In genomic region chr7:29768980-29769379, GRCm38 (mm10) we compare ENCODE assay signal across 7 mouse cellular contexts. TPM values are rescaled to one million over a fixed set of nuclear protein-coding genes. Genes with fewer than 3 reads are reported as not detected.
A peak's percentile ranks its signal among the peaks of the same experiment; 100 is the strongest.
DNase-seq lines count a peak whose midpoint lies in the region; ATAC-seq and TF ChIP-seq lines count a peak whose summit lies in the region.

No protein-coding gene starts in this region.

- no peaks in the 10 kb centered on the region; the same call in 1 of the 2 replicates for H3K36me3 ChIP-seq in lung, postnatal 0 days (ENCODE audit: insufficient read depth, low read length)
- no peaks in the 10 kb centered on the region; the same call in 1 of the 2 replicates for H3K36me3 ChIP-seq in forebrain, embryonic 11.5 days (ENCODE audit: control insufficient read depth, insufficient read depth, low read length)
- H3K36me3 ChIP-seq in limb, embryonic 13.5 days = peaks cover 38% of the 10 kb centered on the region
- H3K36me3 ChIP-seq in stomach, embryonic 15.5 days = peaks cover 18% of the 10 kb centered on the region

- peaks cover 7% of the 10 kb centered on the region for H3K4me1 ChIP-seq in lung, postnatal 0 days (ENCODE audit: insufficient read depth, low read depth, low read length)
- no peaks in the 10 kb centered on the region; the same call in 1 of the 2 replicates for H3K4me1 ChIP-seq in forebrain, embryonic 11.5 days (replicated peaks; ENCODE audit: control insufficient read depth, insufficient read depth, low read length)
- peaks cover 17% of the 10 kb centered on the region for H3K4me1 ChIP-seq in limb, embryonic 13.5 days
- H3K4me1 ChIP-seq in stomach, embryonic 15.5 days = 0 out of 2 replicates have a peak, but pooled peaks cover 2% of the 10 kb centered on the region

- peak overlapping the region; percentile 69 for H3K4me3 ChIP-seq in lung, postnatal 0 days (ENCODE audit: low read depth, low read length)
- peak overlapping the region; percentile 75 for H3K4me3 ChIP-seq in forebrain, embryonic 11.5 days (ENCODE audit: low read depth, low read length)
- H3K4me3 ChIP-seq in limb, embryonic 13.5 days = peak overlapping the region; percentile 80
- H3K4me3 ChIP-seq in stomach, embryonic 15.5 days (replicated peaks) = peak overlapping the region; percentile 77

- no peaks in the 10 kb centered on the region for H3K27me3 ChIP-seq in lung, postnatal 0 days (replicated peaks; ENCODE audit: insufficient read depth, low read length)
- H3K27me3 ChIP-seq in forebrain, embryonic 11.5 days (ENCODE audit: control insufficient read depth, insufficient read depth, low read length) = no peaks in the 10 kb centered on the region
- no peaks in the 10 kb centered on the region for H3K27me3 ChIP-seq in limb, embryonic 13.5 days
- no peaks in the 10 kb centered on the region for H3K27me3 ChIP-seq in stomach, embryonic 15.5 days (replicated peaks)

- DNase-seq in lung, postnatal 0 days (ENCODE audit: low spot score) = peak; percentile 14
- no peak for DNase-seq in lung, postnatal 25 days (ENCODE audit: low spot score)
- no peak for DNase-seq in forebrain, embryonic 11.5 days (ENCODE audit: low spot score)
- no peak for DNase-seq in embryo, embryonic 11 days
- no peak for DNase-seq in kidney, adult 11 months

- peak overlapping the region; percentile 62 for H3K4me2 ChIP-seq in lung, postnatal 0 days (replicated peaks; ENCODE audit: low read depth, low read length)
- peak overlapping the region; percentile 71 for H3K4me2 ChIP-seq in forebrain, embryonic 11.5 days (ENCODE audit: low read depth, low read length, severe bottlenecking)
- peak overlapping the region; percentile 81 for H3K4me2 ChIP-seq in limb, embryonic 13.5 days (replicated peaks)
- H3K4me2 ChIP-seq in stomach, embryonic 15.5 days = peak overlapping the region; percentile 79

- ATAC-seq in lung, postnatal 0 days = no peak
- no peak for ATAC-seq in forebrain, embryonic 11.5 days (replicated peaks; ENCODE audit: low FRiP score)
- ATAC-seq in limb, embryonic 13.5 days (ENCODE audit: low FRiP score, low read depth) = no peak
- no peak for ATAC-seq in stomach, embryonic 15.5 days (ENCODE audit: insufficient read depth, low FRiP score, low read depth)

- 2% methylated on average over 10 of the region's 10 CpGs for WGBS in lung, postnatal 0 days
- WGBS in forebrain, embryonic 11.5 days = 9% methylated on average over 10 of the region's 10 CpGs
- 7% methylated on average over 10 of the region's 10 CpGs for WGBS in limb, embryonic 13.5 days
- WGBS in stomach, embryonic 15.5 days = 7% methylated on average over 10 of the region's 10 CpGs

- TF ChIP-seq EP300 in lung, postnatal 0 days (IDR thresholded peaks at IDR 0.05) = no peak

- H3K9me3 ChIP-seq in lung, postnatal 0 days (ENCODE audit: low read length) = no peaks in the 10 kb centered on the region
- H3K9me3 ChIP-seq in forebrain, embryonic 11.5 days (ENCODE audit: control insufficient read depth, low read length) = no peaks in the 10 kb centered on the region
- H3K9me3 ChIP-seq in limb, embryonic 13.5 days = no peaks in the 10 kb centered on the region
- H3K9me3 ChIP-seq in stomach, embryonic 15.5 days = no peaks in the 10 kb centered on the region

- no peak for TF ChIP-seq CTCF in lung, postnatal 0 days (IDR thresholded peaks at IDR 0.05)

- H3K27ac ChIP-seq in lung, postnatal 0 days (ENCODE audit: low read length) = no peak overlapping the region; the same call in 1 of the 2 replicates
- 0 out of 2 replicates have a peak overlapping the region, but pooled peaks have one; percentile 27 for H3K27ac ChIP-seq in forebrain, embryonic 11.5 days (ENCODE audit: low read depth, low read length)
- peak overlapping the region; percentile 85; the same call in 1 of the 2 replicates for H3K27ac ChIP-seq in limb, embryonic 13.5 days
- peak overlapping the region; percentile 95 for H3K27ac ChIP-seq in stomach, embryonic 15.5 days

- H3K9ac ChIP-seq in lung, postnatal 0 days (replicated peaks; ENCODE audit: low read depth) = peak overlapping the region; percentile 61; the same call in 1 of the 2 replicates
- peak overlapping the region; percentile 80 for H3K9ac ChIP-seq in forebrain, embryonic 11.5 days (ENCODE audit: low read length)
- peak overlapping the region; percentile 77 for H3K9ac ChIP-seq in limb, embryonic 13.5 days
- peak overlapping the region; percentile 42; the same call in 1 of the 2 replicates for H3K9ac ChIP-seq in stomach, embryonic 15.5 days

RNA-seq across cellular contexts. Expression of gene Zfp84, which starts 0.6 kb away (rescaled TPM):
- 6.9 and 7.9 TPM in 2 replicates for polyA plus RNA-seq in lung, postnatal 0 days (2015; fragmentation: Nextera tagmentation; extraction: Ambion mirVana)
- polyA plus RNA-seq in forebrain, embryonic 11.5 days (2014; fragmentation: Nextera tagmentation; extraction: Ambion mirVana) = 15.5 and 17.3 TPM in 2 replicates
- polyA plus RNA-seq in limb, embryonic 13.5 days (2015; fragmentation: Nextera tagmentation; extraction: Ambion mirVana) = 13.3 and 14.7 TPM in 2 replicates
- 11.4 and 11.6 TPM in 2 replicates for polyA plus RNA-seq in stomach, embryonic 15.5 days (2015; fragmentation: Nextera tagmentation; extraction: Ambion mirVana)

RNA-seq across cellular contexts. Expression of gene Zfp30, which starts 14.8 kb away (rescaled TPM):
- polyA plus RNA-seq in lung, postnatal 0 days (2015; fragmentation: Nextera tagmentation; extraction: Ambion mirVana) = 4.0 and 5.0 TPM in 2 replicates
- 10.2 and 11.0 TPM in 2 replicates for polyA plus RNA-seq in forebrain, embryonic 11.5 days (2014; fragmentation: Nextera tagmentation; extraction: Ambion mirVana)
- polyA plus RNA-seq in limb, embryonic 13.5 days (2015; fragmentation: Nextera tagmentation; extraction: Ambion mirVana) = 11.9 and 12.3 TPM in 2 replicates
- 5.7 and 6.2 TPM in 2 replicates for polyA plus RNA-seq in stomach, embryonic 15.5 days (2015; fragmentation: Nextera tagmentation; extraction: Ambion mirVana)

RNA-seq across cellular contexts. Expression of gene Catsperg2, which starts 42.1 kb away (rescaled TPM):
- not detected in 2 replicates for polyA plus RNA-seq in lung, postnatal 0 days (2015; fragmentation: Nextera tagmentation; extraction: Ambion mirVana)
- 0.11 TPM in 1 of 2 replicates, not detected in the other for polyA plus RNA-seq in forebrain, embryonic 11.5 days (2014; fragmentation: Nextera tagmentation; extraction: Ambion mirVana)
- not detected in 2 replicates for polyA plus RNA-seq in limb, embryonic 13.5 days (2015; fragmentation: Nextera tagmentation; extraction: Ambion mirVana)
- not detected in 2 replicates for polyA plus RNA-seq in stomach, embryonic 15.5 days (2015; fragmentation: Nextera tagmentation; extraction: Ambion mirVana)

RNA-seq across cellular contexts. Expression of gene Zfp790, which starts 46.9 kb away (rescaled TPM):
- 8.4 and 9.1 TPM in 2 replicates for polyA plus RNA-seq in lung, postnatal 0 days (2015; fragmentation: Nextera tagmentation; extraction: Ambion mirVana)
- polyA plus RNA-seq in forebrain, embryonic 11.5 days (2014; fragmentation: Nextera tagmentation; extraction: Ambion mirVana) = 18.6 and 19.0 TPM in 2 replicates
- polyA plus RNA-seq in limb, embryonic 13.5 days (2015; fragmentation: Nextera tagmentation; extraction: Ambion mirVana) = 16.1 and 17.3 TPM in 2 replicates
- 11.3 and 12.1 TPM in 2 replicates for polyA plus RNA-seq in stomach, embryonic 15.5 days (2015; fragmentation: Nextera tagmentation; extraction: Ambion mirVana)
